ENCODE assay signal across 11 mouse cellular contexts in the genomic region with DNA sequence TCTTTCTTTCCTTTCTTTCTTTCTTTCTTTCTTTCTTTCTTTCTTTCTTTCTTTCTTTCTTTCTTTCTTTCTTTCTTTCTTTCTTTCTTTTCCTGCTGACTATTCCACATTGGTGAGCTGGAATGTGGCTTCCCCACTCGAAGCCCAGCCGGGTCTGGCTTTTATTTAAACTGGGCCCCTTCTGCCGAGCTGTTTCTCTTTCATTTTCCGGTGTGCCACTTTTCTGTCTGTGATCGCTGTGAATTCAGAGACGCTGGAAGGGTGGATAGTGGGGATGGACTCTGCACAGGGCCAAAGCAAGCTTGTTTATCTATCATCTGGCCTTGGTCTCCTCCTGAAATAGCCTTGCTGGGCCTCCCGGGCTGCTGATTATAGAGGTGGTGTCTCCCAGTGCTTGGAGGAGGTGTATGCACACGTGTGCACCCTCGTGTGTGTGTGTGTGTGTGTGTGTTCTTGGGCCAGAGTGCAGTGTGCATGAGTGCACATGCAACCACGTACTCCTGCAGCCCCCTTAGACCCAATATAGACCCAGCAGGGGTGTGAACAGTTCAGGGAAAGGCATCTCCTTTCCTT. TPM values are rescaled to one million over a fixed set of nuclear protein-coding genes. Genes with fewer than 3 reads are reported as not detected.
A peak's percentile ranks its signal among the peaks of the same experiment; 100 is the strongest.
DNase-seq lines count a peak whose midpoint lies in the region; ATAC-seq and TF ChIP-seq lines count a peak whose summit lies in the region.
"Had no signal": no experiment of that assay in that cellular context is flagged by ENCODE, and none has a peak within 500 bp of the region (broad histone marks: within the 10 kb centered on the region; RNA-seq: fewer than 3 reads in every experiment).

No protein-coding gene starts in this region.

- intact Hi-C loops in left cerebral cortex, adult 2 months (cut with DNase I): no loop called here

- no peak overlapping the region for H3K4me3 ChIP-seq in hindbrain, embryonic 15.5 days
- H3K4me3 ChIP-seq in hindbrain, embryonic 14.5 days (replicated peaks; ENCODE audit: low read length): no peak overlapping the region
- peak overlapping the region; percentile 52 for H3K4me3 ChIP-seq in embryonic facial prominence, embryonic 10.5 days
- no peak overlapping the region for H3K4me3 ChIP-seq in liver, embryonic 11.5 days (ENCODE audit: low read depth, low read length)
- H3K4me3 ChIP-seq in left cerebral cortex, adult 2 months: no peak overlapping the region
- H3K4me3 ChIP-seq: hindbrain, embryonic 13.5 days had no signal

- peaks cover 16% of the 10 kb centered on the region for H3K4me1 ChIP-seq in hindbrain, embryonic 15.5 days (replicated peaks)
- H3K4me1 ChIP-seq in hindbrain, embryonic 14.5 days (replicated peaks; ENCODE audit: control insufficient read depth, insufficient read depth, low read length): peaks cover 18% of the 10 kb centered on the region
- peaks cover 54% of the 10 kb centered on the region for H3K4me1 ChIP-seq in embryonic facial prominence, embryonic 10.5 days
- peaks cover 29% of the 10 kb centered on the region for H3K4me1 ChIP-seq in liver, embryonic 11.5 days (replicated peaks; ENCODE audit: control insufficient read depth, insufficient read depth, low read length)

- no peaks in the 10 kb centered on the region for H3K9me3 ChIP-seq in hindbrain, embryonic 15.5 days
- H3K9me3 ChIP-seq in hindbrain, embryonic 14.5 days (ENCODE audit: control insufficient read depth, low read length): no peaks in the 10 kb centered on the region
- H3K9me3 ChIP-seq in embryonic facial prominence, embryonic 10.5 days: no peaks in the 10 kb centered on the region
- H3K9me3 ChIP-seq in liver, embryonic 11.5 days (ENCODE audit: control insufficient read depth, low read length): no peaks in the 10 kb centered on the region
- H3K9me3 ChIP-seq: G1E; hindbrain, embryonic 13.5 days had no signal

- DNase-seq in hindbrain, embryonic 14.5 days (ENCODE audit: low spot score): no peak
- peak; percentile 49 for DNase-seq in NIH3T3 (ENCODE audit: low read depth)
- DNase-seq in embryonic facial prominence, embryonic 10.5 days (ENCODE audit: low spot score): peak; percentile 31
- DNase-seq in liver, embryonic 11.5 days (ENCODE audit: low spot score): no peak
- no peak for DNase-seq in left cerebral cortex, adult 2 months (ENCODE audit: extremely low spot score in 1 of 2, low spot score in 2 of 2)
- DNase-seq in layer of hippocampus, postnatal 14 days (ENCODE audit: low spot score in 2 of 2): no peak
- DNase-seq: lung, adult 18-20 months had no signal

- WGBS in hindbrain, embryonic 15.5 days: 65% methylated on average over 10 of the region's 10 CpGs
- 62% methylated on average over 10 of the region's 10 CpGs for WGBS in hindbrain, embryonic 14.5 days
- WGBS in embryonic facial prominence, embryonic 10.5 days: 38% methylated on average over 10 of the region's 10 CpGs
- WGBS in liver, embryonic 11.5 days: 43% methylated on average over 10 of the region's 10 CpGs

- H3K4me2 ChIP-seq in hindbrain, embryonic 15.5 days: 0 out of 2 replicates have a peak overlapping the region, but pooled peaks have one; percentile 12
- no peak overlapping the region for H3K4me2 ChIP-seq in hindbrain, embryonic 14.5 days (replicated peaks)
- peak overlapping the region; percentile 46 for H3K4me2 ChIP-seq in liver, embryonic 11.5 days

- H3K27ac ChIP-seq in hindbrain, embryonic 15.5 days (replicated peaks): no peak overlapping the region
- H3K27ac ChIP-seq in hindbrain, embryonic 14.5 days: no peak overlapping the region
- peak overlapping the region; percentile 81 for H3K27ac ChIP-seq in embryonic facial prominence, embryonic 10.5 days (replicated peaks)
- no peak overlapping the region for H3K27ac ChIP-seq in liver, embryonic 11.5 days (ENCODE audit: low read depth, low read length)
- no peak overlapping the region for H3K27ac ChIP-seq in left cerebral cortex, adult 2 months
- H3K27ac ChIP-seq: hindbrain, embryonic 13.5 days had no signal

- H3K27me3 ChIP-seq in hindbrain, embryonic 15.5 days: no peaks in the 10 kb centered on the region
- no peaks in the 10 kb centered on the region; the same call in 1 of the 2 replicates for H3K27me3 ChIP-seq in hindbrain, embryonic 14.5 days (ENCODE audit: control insufficient read depth, insufficient read depth, low read length)
- H3K27me3 ChIP-seq in embryonic facial prominence, embryonic 10.5 days (replicated peaks; ENCODE audit: low read depth, poor library complexity, severe bottlenecking): peaks cover 22% of the 10 kb centered on the region; the same call in 1 of the 2 replicates
- H3K27me3 ChIP-seq in liver, embryonic 11.5 days (replicated peaks; ENCODE audit: control insufficient read depth, insufficient read depth, low read length): peaks cover 11% of the 10 kb centered on the region

- ATAC-seq in hindbrain, embryonic 15.5 days (ENCODE audit: low FRiP score, low read depth): no peak
- no peak for ATAC-seq in hindbrain, embryonic 14.5 days (ENCODE audit: low FRiP score)
- ATAC-seq in liver, embryonic 11.5 days (replicated peaks; ENCODE audit: low FRiP score): no peak
- ATAC-seq in monocyte, adult 5-6 weeks (replicated peaks; ENCODE audit: insufficient number of reproducible peaks, low FRiP score, low TSS enrichment, poor library complexity, severe bottlenecking): no peak

- no peak overlapping the region for H3K9ac ChIP-seq in hindbrain, embryonic 15.5 days
- no peak overlapping the region for H3K9ac ChIP-seq in hindbrain, embryonic 14.5 days
- H3K9ac ChIP-seq in liver, embryonic 11.5 days (ENCODE audit: low read depth, low read length): no peak overlapping the region

- H3K36me3 ChIP-seq in hindbrain, embryonic 15.5 days: no peaks in the 10 kb centered on the region
- no peaks in the 10 kb centered on the region for H3K36me3 ChIP-seq in hindbrain, embryonic 14.5 days (replicated peaks; ENCODE audit: control insufficient read depth, insufficient read depth)
- no peaks in the 10 kb centered on the region for H3K36me3 ChIP-seq in embryonic facial prominence, embryonic 10.5 days (replicated peaks)
- H3K36me3 ChIP-seq in liver, embryonic 11.5 days (ENCODE audit: control insufficient read depth, insufficient read depth, low read length): no peaks in the 10 kb centered on the region
- H3K36me3 ChIP-seq: G1E; hindbrain, embryonic 13.5 days had no signal

- TF ChIP-seq CTCF in left cerebral cortex, adult 2 months (IDR thresholded peaks at IDR 0.05): no peak

RNA-seq across cellular contexts. Expression of a gene that starts 33.5 kb away (rescaled TPM):
- polyA plus RNA-seq in hindbrain, embryonic 15.5 days (2015; fragmentation: Nextera tagmentation; extraction: Ambion mirVana): 107 and 111 TPM in 2 replicates
- 96.5 and 96.9 TPM in 2 replicates for polyA plus RNA-seq in hindbrain, embryonic 14.5 days (2014; fragmentation: Nextera tagmentation; extraction: Ambion mirVana)
- 255 TPM in 2 replicates for polyA plus RNA-seq in embryonic facial prominence, embryonic 10.5 days (2016; fragmentation: Nextera tagmentation; extraction: Ambion mirVana)
- 111 and 117 TPM in 2 replicates for polyA plus RNA-seq in liver, embryonic 11.5 days (2014; fragmentation: Nextera tagmentation; extraction: Ambion mirVana)
- total RNA-seq in left cerebral cortex, adult 2 months (2021): 10 to 100 TPM; 77.4 to 77.8 TPM
- 10 to 100 TPM; 91.7 to 93.9 TPM for total RNA-seq in layer of hippocampus, postnatal 14 days (2021)
- total RNA-seq in monocyte, adult 5-6 weeks (2017): 257 to 323 TPM (median 271 TPM) in 3 replicates

Comparison
In these comparisons a context has a peak if more than half of its experiments do, and no peak if none do; other contexts are left out.
1. DNase-seq: peak in NIH3T3 (single experiment) and embryonic facial prominence, embryonic 10.5 days (single experiment); none in hindbrain, embryonic 14.5 days (single experiment), liver, embryonic 11.5 days (single experiment), left cerebral cortex, adult 2 months (0 of 2) and layer of hippocampus, postnatal 14 days (0 of 2).